Mouse (Mus musculus): ENCODE data around the gene Smok3b. TPM values are rescaled to one million over a fixed set of nuclear protein-coding genes. Genes with fewer than 3 reads are reported as not detected.
"Not testable (repeated sequence)": the region's sequence is repeated elsewhere in the genome, so short reads cannot be mapped to it uniquely, and the experiment has no call there.

Gene Smok3b
- polyA plus RNA-seq, 1 experiment from 2014 or later, result not detected

- Histone ChIP-seq H3K9me3 (ENCODE audit: control insufficient read depth, low read length) (no peaks in the 10 kb centered on the region), H3K36me3 (ENCODE audit: control insufficient read depth, insufficient read depth, low read length) (no peaks in the 10 kb centered on the region), H3K27ac (ENCODE audit: low read depth, low read length) (no peak overlapping the region), H3K9ac (replicated peaks; ENCODE audit: low read depth, low read length) (no peak overlapping the region), H3K4me2 (ENCODE audit: low read depth, low read length) (no peak overlapping the region), H3K4me3 (ENCODE audit: low read depth, low read length) (no peak overlapping the region), H3K4me1 (ENCODE audit: control insufficient read depth, insufficient read depth, low read length) (no peaks in the 10 kb centered on the region), H3K27me3 (ENCODE audit: control insufficient read depth, insufficient read depth, low read length) (no peaks in the 10 kb centered on the region)
- no peak for ATAC-seq (ENCODE audit: low read depth)
- WGBS, result 93% methylated on average over 5 of the region's 5 CpGs
These were observed 11.8 kb upstream of the Smok3b start for GRCm38 (mm10) chr5:138009437-138009836.

GRCm38 (mm10) chr5:138012382-138012781 lies 8.8 kb upstream of the Smok3b start:
- WGBS, result 89% methylated on average over 5 of the region's 5 CpGs

GRCm38 (mm10) chr5:138016530-138016929 lies 4.7 kb upstream of the Smok3b start:
- Histone ChIP-seq H3K9me3 (ENCODE audit: control insufficient read depth, low read length) (no peaks in the 10 kb centered on the region), H3K4me1 (ENCODE audit: control insufficient read depth, insufficient read depth, low read length) (no peaks in the 10 kb centered on the region), H3K4me3 (ENCODE audit: low read depth, low read length) (no peak overlapping the region), H3K9ac (replicated peaks; ENCODE audit: low read depth, low read length) (no peak overlapping the region), H3K27me3 (ENCODE audit: control insufficient read depth, insufficient read depth, low read length) (no peaks in the 10 kb centered on the region), H3K36me3 (ENCODE audit: control insufficient read depth, insufficient read depth, low read length) (no peaks in the 10 kb centered on the region), H3K27ac (ENCODE audit: low read depth, low read length) (no peak overlapping the region), H3K4me2 (ENCODE audit: low read depth, low read length) (no peak overlapping the region)
- no peak for ATAC-seq (ENCODE audit: low read depth)
- 89% methylated on average over 2 of the region's 2 CpGs for WGBS

More at GRCm38 (mm10) chr5:138012382-138012781, 8.8 kb upstream of the Smok3b start:
- Histone ChIP-seq H3K27ac (ENCODE audit: low read depth, low read length) (no peak overlapping the region), H3K4me1 (ENCODE audit: control insufficient read depth, insufficient read depth, low read length) (no peaks in the 10 kb centered on the region), H3K9ac (replicated peaks; ENCODE audit: low read depth, low read length) (no peak overlapping the region), H3K4me2 (ENCODE audit: low read depth, low read length) (no peak overlapping the region), H3K4me3 (ENCODE audit: low read depth, low read length) (no peak overlapping the region), H3K9me3 (ENCODE audit: control insufficient read depth, low read length) (no peaks in the 10 kb centered on the region), H3K36me3 (ENCODE audit: control insufficient read depth, insufficient read depth, low read length) (no peaks in the 10 kb centered on the region), H3K27me3 (ENCODE audit: control insufficient read depth, insufficient read depth, low read length) (no peaks in the 10 kb centered on the region)
- no peak for ATAC-seq (ENCODE audit: low read depth)

DNA sequence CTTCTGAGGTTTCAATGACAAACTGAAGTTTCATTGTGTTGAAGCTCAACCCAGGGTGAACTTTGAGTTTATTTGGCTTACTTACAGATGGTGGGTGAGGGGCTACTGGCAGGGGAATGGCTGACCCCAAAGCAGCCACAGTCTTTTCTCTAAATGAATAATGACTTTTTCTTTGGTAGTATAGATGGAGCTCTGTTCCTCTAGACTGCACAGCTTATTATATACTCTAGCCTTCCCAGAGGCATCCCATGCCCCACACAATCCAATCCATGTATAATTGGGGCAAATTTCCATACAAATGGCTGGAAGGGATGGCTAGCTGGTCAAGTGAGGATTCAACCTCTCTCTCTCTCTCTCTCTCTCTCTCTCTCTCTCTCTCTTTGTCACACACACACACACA lies 4.2 kb upstream of the Smok3b start:
- no peaks in the 10 kb centered on the region for H3K36me3 ChIP-seq (ENCODE audit: control insufficient read depth, insufficient read depth, low read length)
- H3K27me3 ChIP-seq (ENCODE audit: control insufficient read depth, insufficient read depth, low read length), result no peaks in the 10 kb centered on the region
- H3K4me3 ChIP-seq (ENCODE audit: low read depth, low read length), result no peak overlapping the region
- no peak overlapping the region for H3K9ac ChIP-seq (replicated peaks; ENCODE audit: low read depth, low read length)
- H3K27ac ChIP-seq (ENCODE audit: low read depth, low read length), result no peak overlapping the region
- no peaks in the 10 kb centered on the region for H3K4me1 ChIP-seq (ENCODE audit: control insufficient read depth, insufficient read depth, low read length)
- H3K4me2 ChIP-seq (ENCODE audit: low read depth, low read length), result no peak overlapping the region
- no peaks in the 10 kb centered on the region for H3K9me3 ChIP-seq (ENCODE audit: control insufficient read depth, low read length)
- no peak for ATAC-seq (ENCODE audit: low read depth)

DNA sequence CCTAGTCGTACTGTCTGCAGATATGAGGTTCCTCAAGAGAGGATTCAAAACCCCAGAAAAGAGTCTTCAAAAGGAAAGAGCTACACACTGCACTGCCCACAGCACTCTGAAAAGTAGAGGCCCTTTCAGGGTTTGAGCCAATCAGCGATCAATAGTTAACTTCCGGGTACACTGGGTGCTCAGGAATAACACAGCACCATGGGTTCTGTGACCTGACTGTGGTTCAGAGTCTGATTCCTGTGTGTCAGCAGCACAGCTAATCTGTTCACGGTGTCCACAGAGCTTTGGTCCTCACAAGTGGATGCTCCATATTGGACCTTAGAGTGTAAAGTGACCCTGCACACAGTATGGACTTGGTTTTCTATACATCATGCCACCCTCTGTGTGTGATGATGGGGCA lies 1.7 kb upstream of the Smok3b start:
- 94% methylated on average over 3 of the region's 4 CpGs for WGBS

DNA sequence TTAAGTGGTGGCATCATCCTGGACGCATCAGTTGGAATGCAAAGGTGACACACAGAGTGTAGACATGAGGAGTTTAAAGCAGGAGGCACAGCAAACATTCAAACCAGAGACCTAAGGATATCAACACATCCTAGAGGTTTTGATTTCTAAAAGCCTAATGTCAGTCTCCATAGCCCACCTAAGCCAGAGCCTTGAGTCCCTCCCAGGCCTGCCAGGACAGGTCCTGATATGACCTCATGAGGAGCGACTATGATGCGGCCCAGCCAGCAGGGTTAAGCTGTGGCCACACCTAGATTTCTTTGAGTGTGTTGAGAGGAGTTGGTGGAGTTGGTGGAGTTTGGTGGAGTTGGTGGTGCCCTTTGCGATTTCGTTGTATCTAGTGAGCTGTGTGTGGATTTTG lies 31.7 kb downstream of the Smok3b start, which contains the start of gene Smok3c:
Gene Smok3c, plus strand, starts transcription at position 301 of the 400 bp plus-strand sequence.
- not testable (repeated sequence) for H3K9me3 ChIP-seq (ENCODE audit: control insufficient read depth, low read length); H3K4me1 ChIP-seq (ENCODE audit: control insufficient read depth, insufficient read depth, low read length); H3K9ac ChIP-seq (replicated peaks; ENCODE audit: low read depth, low read length); ATAC-seq (ENCODE audit: low read depth); H3K27me3 ChIP-seq (ENCODE audit: control insufficient read depth, insufficient read depth, low read length); H3K4me2 ChIP-seq (ENCODE audit: low read depth, low read length); H3K4me3 ChIP-seq (ENCODE audit: low read depth, low read length); H3K27ac ChIP-seq (ENCODE audit: low read depth, low read length); H3K36me3 ChIP-seq (ENCODE audit: control insufficient read depth, insufficient read depth, low read length)
- whole genome bisulfite sequencing, result no CpG with 5 or more reads among the region's 5 CpGs

More for the DNA sequence above, 1.7 kb upstream of the Smok3b start:
- H3K4me3 ChIP-seq (ENCODE audit: low read depth, low read length); H3K9me3 ChIP-seq (ENCODE audit: control insufficient read depth, low read length); H3K27me3 ChIP-seq (ENCODE audit: control insufficient read depth, insufficient read depth, low read length); H3K4me1 ChIP-seq (ENCODE audit: control insufficient read depth, insufficient read depth, low read length); ATAC-seq (ENCODE audit: low read depth); H3K4me2 ChIP-seq (ENCODE audit: low read depth, low read length); H3K36me3 ChIP-seq (ENCODE audit: control insufficient read depth, insufficient read depth, low read length); H3K27ac ChIP-seq (ENCODE audit: low read depth, low read length); H3K9ac ChIP-seq (replicated peaks; ENCODE audit: low read depth, low read length): not testable (repeated sequence)

GRCm38 (mm10) chr5:138073803-138074202 lies 52.6 kb downstream of the Smok3b start:
- Histone ChIP-seq H3K27me3 (ENCODE audit: control insufficient read depth, insufficient read depth, low read length) (no peaks in the 10 kb centered on the region), H3K9ac (replicated peaks; ENCODE audit: low read depth, low read length) (no peak overlapping the region), H3K9me3 (ENCODE audit: control insufficient read depth, low read length) (no peaks in the 10 kb centered on the region), H3K4me3 (ENCODE audit: low read depth, low read length) (no peak overlapping the region), H3K27ac (ENCODE audit: low read depth, low read length) (no peak overlapping the region), H3K4me2 (ENCODE audit: low read depth, low read length) (no peak overlapping the region), H3K4me1 (ENCODE audit: control insufficient read depth, insufficient read depth, low read length) (no peaks in the 10 kb centered on the region), H3K36me3 (ENCODE audit: control insufficient read depth, insufficient read depth, low read length) (no peaks in the 10 kb centered on the region)
- no peak for ATAC-seq (ENCODE audit: low read depth)
- WGBS, result 90% methylated on average over 4 of the region's 4 CpGs

- no peaks in the 10 kb centered on the region for H3K36me3 ChIP-seq (ENCODE audit: control insufficient read depth, insufficient read depth, low read length)
- no peak for ATAC-seq (ENCODE audit: low read depth)
- 76% methylated on average over 3 of the region's 3 CpGs for WGBS
These were observed 54.5 kb downstream of the Smok3b start for GRCm38 (mm10) chr5:138075684-138076083.

DNA sequence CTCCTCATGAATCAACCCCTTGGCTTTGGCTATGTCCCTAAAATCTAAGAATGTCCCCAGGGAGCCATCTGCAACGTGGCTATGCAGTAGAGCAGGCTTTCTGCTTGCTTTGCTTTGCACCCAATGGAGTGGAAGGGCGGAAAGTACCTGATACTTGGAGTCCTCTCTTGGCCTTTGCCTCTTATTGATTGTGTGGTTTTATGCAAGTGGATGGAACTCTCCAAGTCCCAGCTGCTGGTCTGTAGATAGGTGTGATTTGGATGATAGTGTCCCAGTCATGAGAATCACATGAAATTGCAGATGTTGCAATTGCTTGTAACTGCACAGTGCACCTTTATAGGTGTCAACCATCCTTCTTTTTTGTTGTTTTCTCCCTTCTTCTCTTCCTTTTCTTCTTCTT lies 54.9 kb downstream of the Smok3b start:
- no peak for ATAC-seq (ENCODE audit: low read depth)
- Histone ChIP-seq H3K9ac (replicated peaks; ENCODE audit: low read depth, low read length) (no peak overlapping the region), H3K36me3 (ENCODE audit: control insufficient read depth, insufficient read depth, low read length) (no peaks in the 10 kb centered on the region), H3K4me2 (ENCODE audit: low read depth, low read length) (no peak overlapping the region), H3K4me1 (ENCODE audit: control insufficient read depth, insufficient read depth, low read length) (no peaks in the 10 kb centered on the region), H3K4me3 (ENCODE audit: low read depth, low read length) (no peak overlapping the region), H3K9me3 (ENCODE audit: control insufficient read depth, low read length) (no peaks in the 10 kb centered on the region), H3K27me3 (ENCODE audit: control insufficient read depth, insufficient read depth, low read length) (no peaks in the 10 kb centered on the region), H3K27ac (ENCODE audit: low read depth, low read length) (no peak overlapping the region)
- WGBS, result 65% methylated on average over 2 of the region's 2 CpGs

More at GRCm38 (mm10) chr5:138075684-138076083, 54.5 kb downstream of the Smok3b start:
- H3K27ac ChIP-seq (ENCODE audit: low read depth, low read length), result no peak overlapping the region
- H3K4me3 ChIP-seq (ENCODE audit: low read depth, low read length), result no peak overlapping the region
- H3K4me1 ChIP-seq (ENCODE audit: control insufficient read depth, insufficient read depth, low read length), result no peaks in the 10 kb centered on the region
- no peaks in the 10 kb centered on the region for H3K9me3 ChIP-seq (ENCODE audit: control insufficient read depth, low read length)
- no peak overlapping the region for H3K9ac ChIP-seq (replicated peaks; ENCODE audit: low read depth, low read length)
- no peak overlapping the region for H3K4me2 ChIP-seq (ENCODE audit: low read depth, low read length)
- H3K27me3 ChIP-seq (ENCODE audit: control insufficient read depth, insufficient read depth, low read length), result no peaks in the 10 kb centered on the region

DNA sequence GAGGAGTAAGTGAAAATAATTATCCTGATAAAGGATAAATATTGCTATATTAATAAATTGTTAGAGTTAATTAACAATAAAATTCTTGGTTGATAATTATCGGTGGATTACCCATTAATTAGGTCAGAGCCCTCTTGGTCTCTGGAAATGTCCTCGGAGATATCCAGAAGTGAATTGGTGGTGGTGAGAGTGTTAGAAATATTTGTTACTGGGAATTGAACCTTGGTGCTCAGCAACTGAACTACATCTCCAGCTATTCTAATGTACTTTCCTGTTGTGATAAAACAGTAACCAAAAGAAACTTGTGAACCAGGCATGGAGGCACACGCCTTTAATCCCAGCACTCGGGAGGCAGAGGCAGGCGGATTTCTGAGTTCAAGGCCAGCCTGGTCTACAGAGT lies 59.2 kb downstream of the Smok3b start:
- Histone ChIP-seq H3K9me3 (ENCODE audit: control insufficient read depth, low read length) (no peaks in the 10 kb centered on the region), H3K9ac (replicated peaks; ENCODE audit: low read depth, low read length) (no peak overlapping the region), H3K27me3 (ENCODE audit: control insufficient read depth, insufficient read depth, low read length) (no peaks in the 10 kb centered on the region), H3K4me2 (ENCODE audit: low read depth, low read length) (no peak overlapping the region), H3K4me3 (ENCODE audit: low read depth, low read length) (no peak overlapping the region), H3K36me3 (ENCODE audit: control insufficient read depth, insufficient read depth, low read length) (no peaks in the 10 kb centered on the region), H3K27ac (ENCODE audit: low read depth, low read length) (no peak overlapping the region), H3K4me1 (ENCODE audit: control insufficient read depth, insufficient read depth, low read length) (no peaks in the 10 kb centered on the region; the same call in 1 of the 2 replicates)
- ATAC-seq (ENCODE audit: low read depth), result no peak
- 86% methylated on average over 5 of the region's 5 CpGs for WGBS
